Mouse (Mus musculus) embryonic fibroblast, embryonic 13.5 days (primary cell): ENCODE measurements around the gene Ccdc114. TPM values are rescaled to one million over a fixed set of nuclear protein-coding genes. Genes with fewer than 3 reads are reported as not detected.
A peak's percentile ranks its signal among the peaks of the same experiment; 100 is the strongest.
"Not testable (repeated sequence)": the region's sequence is repeated elsewhere in the genome, so short reads cannot be mapped to it uniquely, and the experiment has no call there.

Experiments used
- H3K27ac ChIP-seq: 2 replicates; pipeline ENCODE4 v1.5.1; 2012; ENCODE audit warnings: low read length, control low read depth, inconsistent platforms; ENCODE audit not compliant: insufficient read depth
- H3K4me1 ChIP-seq: 2 replicates; pipeline ENCODE4 v1.6.1; 2011; ENCODE audit warnings: low read length; ENCODE audit not compliant: control insufficient read depth, insufficient read depth
- H3K4me3 ChIP-seq: 2 replicates; pipeline ENCODE4 v1.5.1; 2011; ENCODE audit warnings: mild to moderate bottlenecking, control low read depth, low read length; ENCODE audit not compliant: insufficient read depth
- CTCF ChIP-seq: IDR thresholded peaks from 2 replicates; pipeline ENCODE4 v1.5.1; 2011; ENCODE audit warnings: mild to moderate bottlenecking, control low read depth, low read length, moderate library complexity, borderline replicate concordance; ENCODE audit not compliant: insufficient read depth
- POLR2A ChIP-seq: IDR thresholded peaks from 2 replicates; pipeline ENCODE4 v1.6.1; 2011; ENCODE audit warnings: low read depth, mild to moderate bottlenecking, control low read depth, low read length, moderate library complexity
- polyA plus RNA-seq: library from polyadenylated mRNA; stranded (reverse); fragments of >200 nt; gene quantifications from 2 replicates; pipeline ENCODE4 v1.2.4, GENCODE M21; 2011; ENCODE audit warnings: low read depth; ENCODE audit not compliant: missing spikeins, insufficient read length

The Ccdc114 gene
- 0.73 and 1.1 TPM in 2 replicates for polyA plus RNA-seq

- Histone ChIP-seq H3K27ac (peak within 1 kb of the TSS; percentile 97), H3K4me3 (peak within 1 kb of the TSS; percentile 7; the same call in 1 of the 2 replicates), H3K4me1 (peaks cover 4% of the 10 kb centered on the region; the same call in 1 of the 2 replicates)
- no peak for TF ChIP-seq CTCF
- peak; percentile 20; the same call in 1 of the 2 replicates for TF ChIP-seq POLR2A
Observed at GRCm38 (mm10) chr7:45923762-45924428, at the start of gene Ccdc114. Ccdc114 (plus strand) TSS chr7:45924072.

GRCm38 (mm10) chr7:45876895-45877294 lies 47.0 kb upstream of the Ccdc114 start:
- Histone ChIP-seq H3K27ac (no peak overlapping the region), H3K4me3 (no peak overlapping the region), H3K4me1 (0 out of 2 replicates have a peak, but pooled peaks cover 3% of the 10 kb centered on the region)
- TF ChIP-seq CTCF: no peak
- no peak for TF ChIP-seq POLR2A

- H3K4me1 ChIP-seq, H3K27ac ChIP-seq, H3K4me3 ChIP-seq: not testable (repeated sequence)
Observed at GRCm38 (mm10) chr7:45878278-45878677, 45.6 kb upstream of the Ccdc114 start, which contains the start of gene Grin2d. Grin2d (minus strand) TSS chr7:45878378.

GRCm38 (mm10) chr7:45880531-45880930 lies 43.3 kb upstream of the Ccdc114 start:
- no peak for TF ChIP-seq POLR2A
- TF ChIP-seq CTCF: no peak
- Histone ChIP-seq H3K27ac (no peak overlapping the region), H3K4me1 (0 out of 2 replicates have a peak, but pooled peaks cover 2% of the 10 kb centered on the region), H3K4me3 (no peak overlapping the region)

GRCm38 (mm10) chr7:45881011-45881410 lies 42.9 kb upstream of the Ccdc114 start:
- no peak for TF ChIP-seq POLR2A
- no peak for TF ChIP-seq CTCF
- Histone ChIP-seq H3K4me1 (no peaks in the 10 kb centered on the region), H3K4me3 (no peak overlapping the region), H3K27ac (no peak overlapping the region)

GRCm38 (mm10) chr7:45887246-45887645 lies 36.6 kb upstream of the Ccdc114 start:
- Histone ChIP-seq H3K27ac (no peak overlapping the region), H3K4me1 (no peaks in the 10 kb centered on the region), H3K4me3 (no peak overlapping the region)
- TF ChIP-seq POLR2A (no peak), CTCF (no peak)

GRCm38 (mm10) chr7:45892651-45893050 lies 31.2 kb upstream of the Ccdc114 start:
- no peak for TF ChIP-seq POLR2A
- no peak for TF ChIP-seq CTCF
- no peaks in the 10 kb centered on the region for H3K4me1 ChIP-seq
- no peak overlapping the region for H3K27ac ChIP-seq
- no peak overlapping the region for H3K4me3 ChIP-seq

GRCm38 (mm10) chr7:45895931-45896516 lies 27.8 kb upstream of the Ccdc114 start:
- no peak for TF ChIP-seq CTCF
- H3K4me1 ChIP-seq: no peaks in the 10 kb centered on the region
- no peak overlapping the region for H3K4me3 ChIP-seq
- H3K27ac ChIP-seq: no peak overlapping the region

- Histone ChIP-seq H3K27ac (peak within 1 kb of the TSS; percentile 24), H3K4me1 (no peaks in the 10 kb centered on the region), H3K4me3 (peak within 1 kb of the TSS; percentile 44)
- TF ChIP-seq CTCF (no peak), POLR2A (peak; percentile 94)
Observed at GRCm38 (mm10) chr7:45896517-45897257, 27.2 kb upstream of the Ccdc114 start, which contains the start of the genes Syngr4 and Tmem143. Syngr4 (minus strand) TSS chr7:45896714. Tmem143 (plus strand) TSS chr7:45896941.
